Mouse (Mus musculus): ENCODE data around the gene Smim13. TPM values are rescaled to one million over a fixed set of nuclear protein-coding genes. Genes with fewer than 3 reads are reported as not detected.
A peak's percentile ranks its signal among the peaks of the same experiment; 100 is the strongest.
"Not testable (repeated sequence)": the region's sequence is repeated elsewhere in the genome, so short reads cannot be mapped to it uniquely, and the experiment has no call there.

Smim13 gene
- polyA plus RNA-seq, 1 experiment from 2014 or later, result 9.8 TPM

GRCm38 (mm10) chr13:41256962-41257361 is 7.3 kb downstream of the Smim13 start:
- no peak overlapping the region for H3K9ac ChIP-seq
- no peaks in the 10 kb centered on the region for H3K27me3 ChIP-seq (replicated peaks)
- no peak overlapping the region for H3K4me3 ChIP-seq
- H3K36me3 ChIP-seq, result no peaks in the 10 kb centered on the region
- H3K9me3 ChIP-seq, result no peaks in the 10 kb centered on the region
- peaks cover 12% of the 10 kb centered on the region for H3K4me1 ChIP-seq
- H3K27ac ChIP-seq (replicated peaks), result no peak overlapping the region
- no peak for ATAC-seq (ENCODE audit: extremely low read depth, insufficient number of reproducible peaks, low FRiP score, low TSS enrichment)
- no peak overlapping the region for H3K4me2 ChIP-seq
- WGBS, result 70% methylated on average over 3 of the region's 3 CpGs

GRCm38 (mm10) chr13:41257851-41258250 is 8.2 kb downstream of the Smim13 start:
- ATAC-seq (ENCODE audit: extremely low read depth, insufficient number of reproducible peaks, low FRiP score, low TSS enrichment), result no peak
- no peaks in the 10 kb centered on the region for H3K36me3 ChIP-seq
- H3K4me2 ChIP-seq, result no peak overlapping the region
- no peak overlapping the region for H3K4me3 ChIP-seq
- no peak overlapping the region for H3K9ac ChIP-seq
- WGBS, result 52% methylated on average over 4 of the region's 4 CpGs
- H3K27me3 ChIP-seq (replicated peaks), result no peaks in the 10 kb centered on the region
- H3K4me1 ChIP-seq, result peaks cover 8% of the 10 kb centered on the region
- no peak overlapping the region for H3K27ac ChIP-seq (replicated peaks)
- no peaks in the 10 kb centered on the region for H3K9me3 ChIP-seq

DNA sequence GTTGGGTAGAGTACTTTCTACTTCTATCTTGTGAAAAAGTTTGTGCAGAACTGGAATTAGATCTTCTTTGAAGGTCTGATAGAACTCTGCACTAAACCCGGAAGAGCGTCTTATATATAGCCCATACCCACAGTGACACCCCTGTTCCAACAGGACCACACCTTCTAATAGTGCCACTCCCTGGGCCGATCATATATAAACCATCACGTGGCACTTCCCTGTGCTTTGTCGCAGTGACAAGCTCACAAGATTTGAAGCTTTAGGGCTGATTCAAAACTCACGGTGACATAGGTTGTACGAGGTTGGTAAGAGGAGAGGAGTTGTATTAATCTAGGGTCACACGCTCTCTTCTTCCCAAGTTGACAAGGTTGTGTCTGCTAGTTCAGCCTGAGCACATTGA is 12.0 kb downstream of the Smim13 start:
- not testable (repeated sequence) for H3K36me3 ChIP-seq; H3K9ac ChIP-seq; H3K4me2 ChIP-seq; H3K9me3 ChIP-seq; ATAC-seq (ENCODE audit: extremely low read depth, insufficient number of reproducible peaks, low FRiP score, low TSS enrichment); H3K27ac ChIP-seq (replicated peaks); H3K4me3 ChIP-seq; H3K27me3 ChIP-seq (replicated peaks); H3K4me1 ChIP-seq
- WGBS, result 90% methylated on average over 8 of the region's 8 CpGs

GRCm38 (mm10) chr13:41263304-41264006 is 13.8 kb downstream of the Smim13 start:
- WGBS, result 58% methylated on average over 5 of the region's 5 CpGs
- Histone ChIP-seq H3K36me3 (no peaks in the 10 kb centered on the region), H3K27me3 (replicated peaks) (no peaks in the 10 kb centered on the region), H3K27ac (replicated peaks) (no peak overlapping the region), H3K9me3 (peaks cover 6% of the 10 kb centered on the region), H3K4me3 (no peak overlapping the region), H3K9ac (no peak overlapping the region), H3K4me1 (peaks cover 6% of the 10 kb centered on the region), H3K4me2 (no peak overlapping the region)
- ATAC-seq (ENCODE audit: extremely low read depth, insufficient number of reproducible peaks, low FRiP score, low TSS enrichment), result no peak

GRCm38 (mm10) chr13:41267827-41268408 is 18.3 kb downstream of the Smim13 start:
- Histone ChIP-seq H3K4me2 (no peak overlapping the region), H3K36me3 (peaks cover under 1% of the 10 kb centered on the region), H3K9me3 (peaks cover 6% of the 10 kb centered on the region), H3K27me3 (replicated peaks) (no peaks in the 10 kb centered on the region), H3K27ac (replicated peaks) (no peak overlapping the region), H3K9ac (peak overlapping the region; percentile 25; the same call in 1 of the 2 replicates), H3K4me1 (peaks cover 6% of the 10 kb centered on the region), H3K4me3 (no peak overlapping the region)
- WGBS, result 26% methylated on average over 7 of the region's 7 CpGs
- ATAC-seq (ENCODE audit: extremely low read depth, insufficient number of reproducible peaks, low FRiP score, low TSS enrichment), result no peak

DNA sequence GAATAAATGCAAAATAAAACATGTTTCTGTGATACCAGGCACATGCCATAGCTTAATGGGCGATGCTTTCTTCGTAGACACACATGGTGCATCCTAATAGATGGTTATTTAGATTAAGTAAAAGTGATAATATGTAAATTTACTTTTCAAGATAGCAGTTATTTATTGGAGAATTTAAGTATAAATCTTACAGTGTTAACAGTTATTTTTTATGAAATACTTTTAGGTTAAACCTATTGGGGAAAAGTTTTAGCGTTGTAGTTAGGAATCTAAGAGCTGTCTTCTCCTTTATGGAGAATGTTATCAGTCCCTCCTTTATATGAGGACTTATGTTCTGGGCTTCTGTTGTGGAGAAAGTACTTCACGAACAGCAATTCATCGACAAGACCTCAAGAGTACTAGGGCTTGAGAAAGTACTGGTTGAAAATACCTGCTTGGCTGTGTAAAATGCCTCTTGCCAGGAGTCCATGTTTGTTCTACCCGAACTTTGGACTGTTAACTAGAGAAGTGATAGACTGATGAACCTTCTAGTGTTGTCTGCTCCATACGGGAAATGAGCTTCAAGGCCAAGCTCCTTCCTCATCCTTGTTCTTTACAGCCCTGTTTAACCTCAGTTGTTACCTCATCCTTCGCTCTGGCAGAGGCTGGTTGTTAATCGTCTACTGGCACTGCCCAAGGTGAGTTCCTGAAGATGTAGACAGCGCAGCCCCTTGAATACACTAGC is 24.4 kb downstream of the Smim13 start, which contains the start of gene Gm17364:
Gene Gm17364, minus strand, starts transcription at position 51 of the 724 bp plus-strand sequence.
- H3K27me3 ChIP-seq (replicated peaks), result no peaks in the 10 kb centered on the region
- ATAC-seq (ENCODE audit: extremely low read depth, insufficient number of reproducible peaks, low FRiP score, low TSS enrichment), result no peak
- H3K27ac ChIP-seq (replicated peaks), result no peak within 1 kb of the TSS
- H3K9me3 ChIP-seq, result peaks cover 2% of the 10 kb centered on the region; the same call in 1 of the 2 replicates
- H3K4me2 ChIP-seq, result no peak within 1 kb of the TSS
- no peaks in the 10 kb centered on the region for H3K4me1 ChIP-seq
- 88% methylated on average over 10 of the region's 10 CpGs for WGBS
- H3K9ac ChIP-seq, result no peak within 1 kb of the TSS
- peaks cover 16% of the 10 kb centered on the region for H3K36me3 ChIP-seq
- no peak within 1 kb of the TSS for H3K4me3 ChIP-seq

DNA sequence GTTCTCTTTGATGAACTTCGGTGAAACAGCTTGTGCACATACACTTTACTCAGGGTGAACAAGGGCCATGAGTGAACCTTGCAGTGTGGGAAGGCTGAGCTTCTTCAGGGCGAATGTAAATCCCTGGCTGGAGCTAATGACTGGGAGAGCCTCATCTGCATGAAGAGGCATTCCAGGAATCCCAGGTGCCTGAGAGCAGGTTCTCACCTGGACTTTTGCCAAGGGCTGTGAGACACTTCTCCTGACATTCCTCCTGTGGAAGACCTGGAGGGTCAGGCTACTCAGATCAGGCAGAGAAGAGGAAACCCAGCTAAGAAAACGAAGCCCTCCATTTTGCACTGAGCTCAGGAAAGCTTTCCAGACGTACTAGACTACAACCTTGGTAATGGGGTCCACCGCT is 31.1 kb downstream of the Smim13 start:
- no peak overlapping the region for H3K4me3 ChIP-seq
- H3K9ac ChIP-seq, result no peak overlapping the region
- H3K9me3 ChIP-seq, result peaks cover 2% of the 10 kb centered on the region; the same call in 1 of the 2 replicates
- no peaks in the 10 kb centered on the region; the same call in 1 of the 2 replicates for H3K27me3 ChIP-seq (replicated peaks)
- no peak overlapping the region for H3K4me2 ChIP-seq
- WGBS, result 66% methylated on average over 5 of the region's 5 CpGs
- H3K4me1 ChIP-seq, result no peaks in the 10 kb centered on the region
- ATAC-seq (ENCODE audit: extremely low read depth, insufficient number of reproducible peaks, low FRiP score, low TSS enrichment), result no peak
- H3K36me3 ChIP-seq, result peaks cover 4% of the 10 kb centered on the region; the same call in 1 of the 2 replicates
- no peak overlapping the region for H3K27ac ChIP-seq (replicated peaks)

GRCm38 (mm10) chr13:41283256-41283655 is 33.6 kb downstream of the Smim13 start:
- WGBS, result 15% methylated on average over 5 of the region's 5 CpGs

GRCm38 (mm10) chr13:41285448-41285847 is 35.8 kb downstream of the Smim13 start:
- ATAC-seq (ENCODE audit: extremely low read depth, insufficient number of reproducible peaks, low FRiP score, low TSS enrichment), result no peak
- Histone ChIP-seq H3K4me3 (no peak overlapping the region), H3K27me3 (replicated peaks) (no peaks in the 10 kb centered on the region; the same call in 1 of the 2 replicates), H3K9me3 (no peaks in the 10 kb centered on the region), H3K9ac (no peak overlapping the region), H3K4me2 (no peak overlapping the region), H3K27ac (replicated peaks) (no peak overlapping the region), H3K4me1 (peaks cover 9% of the 10 kb centered on the region; the same call in 1 of the 2 replicates), H3K36me3 (no peaks in the 10 kb centered on the region)
- 74% methylated on average over 4 of the region's 4 CpGs for WGBS

More at GRCm38 (mm10) chr13:41283256-41283655, 33.6 kb downstream of the Smim13 start:
- H3K4me1 ChIP-seq, result peaks cover 9% of the 10 kb centered on the region; the same call in 1 of the 2 replicates
- H3K27ac ChIP-seq (replicated peaks), result no peak overlapping the region
- H3K27me3 ChIP-seq (replicated peaks), result no peaks in the 10 kb centered on the region; the same call in 1 of the 2 replicates
- H3K9ac ChIP-seq, result no peak overlapping the region
- H3K4me3 ChIP-seq, result no peak overlapping the region
- H3K9me3 ChIP-seq, result no peaks in the 10 kb centered on the region
- no peaks in the 10 kb centered on the region for H3K36me3 ChIP-seq
- H3K4me2 ChIP-seq, result no peak overlapping the region
- ATAC-seq (ENCODE audit: extremely low read depth, insufficient number of reproducible peaks, low FRiP score, low TSS enrichment), result no peak

DNA sequence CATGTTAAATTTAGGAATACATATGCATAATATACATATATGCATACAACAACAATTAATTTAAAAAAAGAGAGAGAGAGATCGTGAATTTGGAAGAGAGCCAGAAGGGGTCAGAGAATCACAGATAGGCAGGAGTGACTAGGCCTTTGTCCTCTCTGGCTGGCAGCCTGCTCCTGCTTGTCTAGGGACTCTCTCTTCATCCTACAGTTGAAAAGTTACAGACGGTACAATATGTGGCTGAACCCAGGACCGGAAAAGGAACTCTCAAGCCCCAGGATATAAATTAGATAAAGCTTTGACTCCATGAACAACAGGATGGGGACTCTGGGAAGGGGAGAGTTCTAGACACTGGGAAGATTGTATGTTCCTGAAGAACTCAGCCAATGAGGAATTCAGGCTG is 36.6 kb downstream of the Smim13 start:
- no peaks in the 10 kb centered on the region for H3K36me3 ChIP-seq
- no peaks in the 10 kb centered on the region for H3K27me3 ChIP-seq (replicated peaks)
- WGBS, result 45% methylated on average over 3 of the region's 3 CpGs
- peak overlapping the region; percentile 67 for H3K27ac ChIP-seq (replicated peaks)
- H3K4me3 ChIP-seq, result no peak overlapping the region
- H3K9me3 ChIP-seq, result 0 out of 2 replicates have a peak, but pooled peaks cover 1% of the 10 kb centered on the region
- H3K4me2 ChIP-seq, result no peak overlapping the region
- ATAC-seq (ENCODE audit: extremely low read depth, insufficient number of reproducible peaks, low FRiP score, low TSS enrichment), result no peak
- H3K9ac ChIP-seq, result no peak overlapping the region
- H3K4me1 ChIP-seq, result peaks cover 9% of the 10 kb centered on the region; the same call in 1 of the 2 replicates

DNA sequence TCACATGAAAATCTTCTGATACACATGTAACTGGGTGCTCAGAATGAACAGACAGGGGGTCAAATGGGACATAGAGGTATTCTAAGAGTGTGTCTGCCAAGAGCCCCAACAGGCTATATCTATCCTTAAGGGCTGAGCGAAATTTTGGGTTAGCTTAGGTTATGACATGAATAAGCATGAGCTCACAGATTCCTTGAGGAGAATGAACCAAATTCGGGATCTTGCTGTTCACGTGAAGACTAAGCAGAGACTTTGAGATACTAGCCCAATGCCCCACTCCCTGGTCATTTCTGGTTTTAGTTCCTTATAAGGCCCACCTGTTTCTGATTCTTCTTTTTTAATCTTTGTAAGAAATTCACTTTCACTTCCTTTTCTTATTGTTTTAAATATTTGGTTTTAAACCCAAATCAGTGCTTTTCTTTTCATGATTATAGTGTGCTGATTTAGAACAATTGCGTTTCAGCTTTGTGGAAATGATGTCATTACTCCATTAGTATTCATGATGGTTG is 41.9 kb downstream of the Smim13 start:
- H3K27ac ChIP-seq (replicated peaks), result no peak overlapping the region
- no peaks in the 10 kb centered on the region for H3K36me3 ChIP-seq
- no peak overlapping the region for H3K9ac ChIP-seq
- H3K4me3 ChIP-seq, result no peak overlapping the region
- H3K9me3 ChIP-seq, result 0 out of 2 replicates have a peak, but pooled peaks cover 5% of the 10 kb centered on the region
- ATAC-seq (ENCODE audit: extremely low read depth, insufficient number of reproducible peaks, low FRiP score, low TSS enrichment), result no peak
- WGBS, result 60% methylated on average over 4 of the region's 4 CpGs
- peaks cover 6% of the 10 kb centered on the region; the same call in 1 of the 2 replicates for H3K4me1 ChIP-seq
- no peak overlapping the region for H3K4me2 ChIP-seq
- H3K27me3 ChIP-seq (replicated peaks), result peaks cover 7% of the 10 kb centered on the region; the same call in 1 of the 2 replicates
